Mouse (Mus musculus) bone marrow, adult 2 months (tissue): ENCODE data around the gene Setd1b. TPM values are rescaled to one million over a fixed set of nuclear protein-coding genes. Genes with fewer than 3 reads are reported as not detected.

Experiments
- H3K27ac ChIP-seq: fragments of 200-500 bp; 2 replicates; pipeline ENCODE4 v1.5.1; 2012; ENCODE audit warnings: low read depth, mild to moderate bottlenecking, control low read depth, inconsistent platforms, low read length; ENCODE audit not compliant: control insufficient read depth, poor library complexity, insufficient read depth
- H3K4me1 ChIP-seq: fragments of 200-500 bp; 2 replicates; pipeline ENCODE4 v1.6.1; 2011; ENCODE audit warnings: low read length; ENCODE audit not compliant: control insufficient read depth, insufficient read depth
- H3K4me3 ChIP-seq: fragments of 200-500 bp; replicated peaks from 2 replicates; pipeline ENCODE3; 2011; ENCODE audit warnings: mild to moderate bottlenecking, low read depth, low read length, control low read depth; ENCODE audit not compliant: control insufficient read depth
- CTCF ChIP-seq: fragments of 200-500 bp; IDR thresholded peaks from 2 replicates; pipeline ENCODE4 v1.5.1; 2011; ENCODE audit warnings: low read length, control low read depth; ENCODE audit not compliant: control insufficient read depth, insufficient read depth
- POLR2A ChIP-seq: fragments of 200-500 bp; IDR thresholded peaks from 2 replicates; pipeline ENCODE4 v1.6.1; 2011; ENCODE audit warnings: low read depth, mild to moderate bottlenecking, control low read depth, low read length, borderline replicate concordance; ENCODE audit not compliant: control insufficient read depth
- WGBS: fragments of 180-500 bp; shearing (Covaris S2); methylation state at CpG from one replicate; pipeline ENCODE4 v1.1.7; 2018; 5-methylcytosine and 5-hydroxymethylcytosine counted together
- polyA plus RNA-seq: library from polyadenylated mRNA; stranded (reverse); fragments of >200 nt; gene quantifications from 2 replicates; pipeline ENCODE4 v1.2.4, GENCODE M21; 2011; ENCODE audit warnings: low replicate concordance; ENCODE audit not compliant: missing spikeins, insufficient read depth, insufficient read length

Gene Setd1b
- polyA plus RNA-seq, 1 experiment: 34.2 TPM

GRCm38 (mm10) chr5:123120624-123121215 is 21.3 kb upstream of the Setd1b start:
- Histone ChIP-seq H3K27ac (no peak overlapping the region), H3K4me3 (no peak overlapping the region), H3K4me1 (peaks cover 3% of the 10 kb centered on the region; the same call in 1 of the 2 replicates)
- whole genome bisulfite sequencing: 92% methylated on average over 7 of the region's 7 CpGs
- no peak for TF ChIP-seq POLR2A
- TF ChIP-seq CTCF: no peak

GRCm38 (mm10) chr5:123122181-123122580 is 19.8 kb upstream of the Setd1b start:
- TF ChIP-seq CTCF: peak; percentile 63
- no peak for TF ChIP-seq POLR2A
- 86% methylated on average over 4 of the region's 4 CpGs for WGBS
- Histone ChIP-seq H3K4me3 (no peak overlapping the region), H3K4me1 (peaks cover 6% of the 10 kb centered on the region; the same call in 1 of the 2 replicates), H3K27ac (no peak overlapping the region)

GRCm38 (mm10) chr5:123125105-123125504 is 16.9 kb upstream of the Setd1b start:
- WGBS: 62% methylated on average over 6 of the region's 6 CpGs
- no peak overlapping the region for H3K27ac ChIP-seq

GRCm38 (mm10) chr5:123125638-123126406 is 16.2 kb upstream of the Setd1b start:
- Histone ChIP-seq H3K4me3 (peak overlapping the region; percentile 30), H3K27ac (peak overlapping the region; percentile 82), H3K4me1 (peaks cover 7% of the 10 kb centered on the region; the same call in 1 of the 2 replicates)
- WGBS: 2% methylated on average over 18 of the region's 18 CpGs
- TF ChIP-seq CTCF (no peak; the same call in 1 of the 2 replicates), POLR2A (peak; percentile 47; the same call in 1 of the 2 replicates)

More at GRCm38 (mm10) chr5:123125105-123125504, 16.9 kb upstream of the Setd1b start:
- TF ChIP-seq POLR2A: no peak
- no peak for TF ChIP-seq CTCF
- Histone ChIP-seq H3K4me3 (no peak overlapping the region), H3K4me1 (peaks cover 6% of the 10 kb centered on the region; the same call in 1 of the 2 replicates)

GRCm38 (mm10) chr5:123127031-123127430 is 15.0 kb upstream of the Setd1b start:
- 60% methylated on average over 6 of the region's 6 CpGs for WGBS
- TF ChIP-seq POLR2A (no peak), CTCF (no peak)
- Histone ChIP-seq H3K27ac (no peak overlapping the region), H3K4me1 (peaks cover 7% of the 10 kb centered on the region; the same call in 1 of the 2 replicates), H3K4me3 (no peak overlapping the region)

- Histone ChIP-seq H3K4me3 (peak overlapping the region; percentile 56), H3K27ac (peak overlapping the region; percentile 98), H3K4me1 (peaks cover 8% of the 10 kb centered on the region; the same call in 1 of the 2 replicates)
- WGBS: 2% methylated on average over 10 of the region's 10 CpGs
- TF ChIP-seq CTCF (no peak), POLR2A (0 out of 2 replicates have a peak, but pooled peaks have one; percentile 19)
These were observed 13.4 kb upstream of the Setd1b start for GRCm38 (mm10) chr5:123128426-123129169.

- TF ChIP-seq CTCF (no peak), POLR2A (no peak)
- Histone ChIP-seq H3K4me3 (no peak overlapping the region), H3K4me1 (peaks cover 8% of the 10 kb centered on the region; the same call in 1 of the 2 replicates), H3K27ac (peak overlapping the region; percentile 98)
- WGBS: 20% methylated on average over 10 of the region's 10 CpGs
These were observed 12.7 kb upstream of the Setd1b start for GRCm38 (mm10) chr5:123129170-123129757.
